Mouse (Mus musculus): ENCODE data around the gene Cs. TPM values are rescaled to one million over a fixed set of nuclear protein-coding genes. Genes with fewer than 3 reads are reported as not detected.

Cs gene
- total and polyA plus RNA-seq, 3 experiments, result 133 to 256 (median 161) TPM

DNA sequence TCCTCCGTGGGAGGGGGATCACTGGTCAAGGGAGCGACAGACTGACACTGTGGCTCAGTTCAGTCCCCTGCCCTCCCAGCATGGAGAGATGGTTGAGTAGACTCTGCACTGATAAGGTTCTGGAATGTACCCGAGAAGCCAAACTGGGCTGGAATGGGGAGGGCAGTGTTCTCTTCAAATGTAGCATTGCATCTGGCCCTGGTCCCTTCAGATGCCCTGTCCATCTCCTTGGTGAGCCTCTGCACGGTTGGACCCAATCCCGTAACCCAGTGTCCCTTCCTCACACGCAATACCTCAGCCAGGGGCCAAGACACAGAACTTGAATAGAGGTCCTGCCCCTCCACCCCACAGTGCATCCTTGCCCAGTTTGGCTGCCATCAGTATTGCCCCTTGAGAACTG is 54.3 kb downstream of the Cs start:
- H3K27me3 ChIP-seq (ENCODE audit: control insufficient read depth in 1 of 2, insufficient read depth in 2 of 2, low read length in 2 of 2), result no peaks in the 10 kb centered on the region
- no peaks in the 10 kb centered on the region for H3K9me3 ChIP-seq (replicated peaks; ENCODE audit: insufficient read depth, low read length)
- H3K9ac ChIP-seq (ENCODE audit: control insufficient read depth, low read depth, low read length, poor library complexity, severe bottlenecking), result no peak overlapping the region
- H3K79me2 ChIP-seq (ENCODE audit: control insufficient read depth, insufficient read depth, low read length, poor library complexity), result no peaks in the 10 kb centered on the region
- H3K4me3 ChIP-seq (ENCODE audit: control insufficient read depth in 1 of 2, insufficient read depth in 1 of 2, low read depth in 2 of 2, low read length in 2 of 2), result no peak overlapping the region
- H3K27ac ChIP-seq (ENCODE audit: control insufficient read depth, low read depth, low read length), result no peak overlapping the region
- H3K4me1 ChIP-seq (ENCODE audit: control insufficient read depth in 1 of 2, insufficient read depth in 2 of 2, low read length in 2 of 2), result 0 out of 4 replicates have a peak, but pooled peaks cover 0 to 6% of the 10 kb centered on the region in 2 experiments
- no peak for TF ChIP-seq MYC (IDR thresholded peaks at IDR 0.05; ENCODE audit: low read depth, low read length)
- no peak for TF ChIP-seq USF1 (IDR thresholded peaks at IDR 0.05; ENCODE audit: low read depth, low read length)
- TF ChIP-seq ZC3H11A (IDR thresholded peaks at IDR 0.05; ENCODE audit: low read depth, low read length), result no peak
- TF ChIP-seq SIN3A (IDR thresholded peaks at IDR 0.05; ENCODE audit: low read length), result no peak
- DNase-seq (ENCODE audit: low read depth, low spot score), result no peak
- peaks cover 0 to 5% of the 10 kb centered on the region in 2 experiments; a peak in 2 of 4 replicates for H3K36me3 ChIP-seq (ENCODE audit: control insufficient read depth in 1 of 2, insufficient read depth in 2 of 2, low read length in 2 of 2)

DNA sequence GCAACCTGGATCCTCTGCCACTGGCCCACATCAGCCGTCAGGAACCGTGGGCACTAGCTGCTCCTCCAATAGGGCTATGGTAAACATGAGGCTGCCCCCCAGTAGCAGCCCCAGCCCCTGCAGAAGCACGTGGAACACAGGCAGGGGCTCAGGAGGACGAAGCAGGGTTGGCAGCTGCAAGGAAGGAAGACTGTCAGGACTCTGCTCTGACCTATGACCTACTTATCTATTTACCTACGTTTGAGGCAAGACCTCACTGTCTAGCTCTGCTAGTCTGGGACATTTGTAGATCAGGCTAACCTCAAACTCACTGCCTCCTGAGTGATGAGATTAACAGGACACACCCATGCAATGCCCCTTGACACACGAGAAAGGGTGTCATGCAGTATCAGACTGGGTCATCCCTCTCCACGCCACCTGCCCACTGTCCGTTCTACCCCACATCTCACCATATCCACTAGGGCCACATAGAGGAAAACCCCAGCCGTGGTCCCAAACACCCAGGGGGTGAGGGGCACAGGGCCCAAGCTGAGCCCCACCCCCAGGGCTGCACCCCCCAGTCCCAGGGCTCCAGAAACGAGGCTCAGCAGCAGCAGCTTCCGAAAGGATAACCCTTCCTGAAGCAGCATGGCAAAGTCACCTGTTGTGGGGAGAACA is 58.6 kb downstream of the Cs start:
- TF ChIP-seq RAD21 (IDR thresholded peaks at IDR 0.05; ENCODE audit: low read depth, low read length), result no peak
- peak in 1 of 2 experiments; percentile 2; a peak in 1 of 4 replicates for TF ChIP-seq POLR2A (IDR thresholded peaks at IDR 0.05; ENCODE audit: control insufficient read depth in 1 of 2, insufficient read depth in 1 of 2, low read depth in 1 of 2, low read length in 2 of 2, poor library complexity in 1 of 2)
- TF ChIP-seq USF1 (IDR thresholded peaks at IDR 0.05; ENCODE audit: low read depth, low read length), result no peak
- DNase-seq (ENCODE audit: low read depth, low spot score), result no peak
- no peaks in the 10 kb centered on the region for H3K79me2 ChIP-seq (ENCODE audit: control insufficient read depth, insufficient read depth, low read length, poor library complexity)
- no peak overlapping the region for H3K4me3 ChIP-seq (ENCODE audit: control insufficient read depth in 1 of 2, insufficient read depth in 1 of 2, low read depth in 2 of 2, low read length in 2 of 2)
- no peaks in the 10 kb centered on the region for H3K36me3 ChIP-seq (ENCODE audit: control insufficient read depth in 1 of 2, insufficient read depth in 2 of 2, low read length in 2 of 2)
- no peaks in the 10 kb centered on the region for H3K9me3 ChIP-seq (replicated peaks; ENCODE audit: insufficient read depth, low read length)
- H3K27ac ChIP-seq (ENCODE audit: control insufficient read depth, low read depth, low read length), result no peak overlapping the region
- H3K4me1 ChIP-seq (ENCODE audit: control insufficient read depth in 1 of 2, insufficient read depth in 2 of 2, low read length in 2 of 2), result no peaks in the 10 kb centered on the region
- no peak overlapping the region for H3K9ac ChIP-seq (ENCODE audit: control insufficient read depth, low read depth, low read length, poor library complexity, severe bottlenecking)
- H3K27me3 ChIP-seq (ENCODE audit: control insufficient read depth in 1 of 2, insufficient read depth in 2 of 2, low read length in 2 of 2), result no peaks in the 10 kb centered on the region

- H3K4me3 ChIP-seq (ENCODE audit: control insufficient read depth in 1 of 2, insufficient read depth in 1 of 2, low read depth in 2 of 2, low read length in 2 of 2), result no peak overlapping the region
- H3K9ac ChIP-seq (ENCODE audit: control insufficient read depth, low read depth, low read length, poor library complexity, severe bottlenecking), result no peak overlapping the region
- H3K36me3 ChIP-seq (ENCODE audit: control insufficient read depth in 1 of 2, insufficient read depth in 2 of 2, low read length in 2 of 2), result no peaks in the 10 kb centered on the region
- H3K27ac ChIP-seq (ENCODE audit: control insufficient read depth, low read depth, low read length), result no peak overlapping the region
- DNase-seq (ENCODE audit: low read depth, low spot score), result no peak
- H3K79me2 ChIP-seq (ENCODE audit: control insufficient read depth, insufficient read depth, low read length, poor library complexity), result no peaks in the 10 kb centered on the region
- H3K4me1 ChIP-seq (ENCODE audit: control insufficient read depth in 1 of 2, insufficient read depth in 2 of 2, low read length in 2 of 2), result no peaks in the 10 kb centered on the region
- no peaks in the 10 kb centered on the region for H3K9me3 ChIP-seq (replicated peaks; ENCODE audit: insufficient read depth, low read length)
- no peaks in the 10 kb centered on the region for H3K27me3 ChIP-seq (ENCODE audit: control insufficient read depth in 1 of 2, insufficient read depth in 2 of 2, low read length in 2 of 2)
- TF ChIP-seq POLR2AphosphoS2 (IDR thresholded peaks at IDR 0.05; ENCODE audit: low read length) (peak; percentile 37), SMC3 (IDR thresholded peaks at IDR 0.05; ENCODE audit: low read depth, low read length) (no peak)
These were observed 59.3 kb downstream of the Cs start for GRCm38 (mm10) chr10:128396716-128397264.

- Histone ChIP-seq H3K4me1 (ENCODE audit: control insufficient read depth in 1 of 2, insufficient read depth in 2 of 2, low read length in 2 of 2) (no peaks in the 10 kb centered on the region), H3K27me3 (ENCODE audit: control insufficient read depth in 1 of 2, insufficient read depth in 2 of 2, low read length in 2 of 2) (no peaks in the 10 kb centered on the region), H3K27ac (ENCODE audit: control insufficient read depth, low read depth, low read length) (no peak overlapping the region), H3K4me3 (ENCODE audit: control insufficient read depth in 1 of 2, insufficient read depth in 1 of 2, low read depth in 2 of 2, low read length in 2 of 2) (no peak overlapping the region), H3K36me3 (ENCODE audit: control insufficient read depth in 1 of 2, insufficient read depth in 2 of 2, low read length in 2 of 2) (no peaks in the 10 kb centered on the region), H3K9me3 (replicated peaks; ENCODE audit: insufficient read depth, low read length) (no peaks in the 10 kb centered on the region), H3K79me2 (ENCODE audit: control insufficient read depth, insufficient read depth, low read length, poor library complexity) (no peaks in the 10 kb centered on the region), H3K9ac (ENCODE audit: control insufficient read depth, low read depth, low read length, poor library complexity, severe bottlenecking) (no peak overlapping the region)
- TF ChIP-seq MYC (IDR thresholded peaks at IDR 0.05; ENCODE audit: low read depth, low read length) (no peak), MAX (IDR thresholded peaks at IDR 0.05; ENCODE audit: low read length) (no peak), ELF1 (IDR thresholded peaks at IDR 0.05; ENCODE audit: low read depth, low read length) (no peak), ZKSCAN1 (IDR thresholded peaks at IDR 0.05; ENCODE audit: low read depth, low read length) (no peak), CTCF (IDR thresholded peaks at IDR 0.05 in 2 of 3, conservative IDR thresholded peaks at IDR 0.05 in 1 of 3; ENCODE audit: control insufficient read depth in 1 of 3, insufficient read depth in 1 of 3, low read depth in 2 of 3, low read length in 3 of 3, poor library complexity in 1 of 3, severe bottlenecking in 1 of 3) (no peak)
- no peak for DNase-seq (ENCODE audit: low read depth, low spot score)
These were observed 59.9 kb downstream of the Cs start for GRCm38 (mm10) chr10:128397466-128397865.
